Mouse (Mus musculus) midbrain, embryonic 14.5 days (tissue): Measurements from ENCODE around the gene Rbms3. TPM values are rescaled to one million over a fixed set of nuclear protein-coding genes. Genes with fewer than 3 reads are reported as not detected.

Experiments
- ATAC-seq: fragments of 200-750 bp; cut with Nextera tagmentation; 2 replicates; pipeline ENCODE4 v1.8.0; 2017; ENCODE audit warnings: moderate number of reproducible peaks, moderate library complexity; ENCODE audit not compliant: low FRiP score, low TSS enrichment
- DNase-seq: peaks from one replicate; pipeline ENCODE4 v3.0.0-alpha.2; 2015
- H3K27ac ChIP-seq: fragments of 300-500 bp; sonication (generic); replicated peaks from 2 replicates; pipeline ENCODE4 v1.5.1; 2014; ENCODE audit warnings: mild to moderate bottlenecking, low read depth, low read length, moderate library complexity
- H3K27me3 ChIP-seq: fragments of 300-500 bp; sonication (generic); 2 replicates; pipeline ENCODE4 v1.6.1; 2014; ENCODE audit warnings: low read length, control low read depth, mixed read lengths; ENCODE audit not compliant: control insufficient read depth, insufficient read depth
- H3K36me3 ChIP-seq: fragments of 300-500 bp; sonication (generic); 2 replicates; pipeline ENCODE4 v1.6.1; 2014; ENCODE audit warnings: low read length, control low read depth; ENCODE audit not compliant: control insufficient read depth, insufficient read depth
- H3K4me1 ChIP-seq: fragments of 300-500 bp; sonication (generic); 2 replicates; pipeline ENCODE4 v1.6.1; 2014; ENCODE audit warnings: mild to moderate bottlenecking, antibody characterized with exemption, low read length, control low read depth; ENCODE audit not compliant: control insufficient read depth, insufficient read depth
- H3K4me2 ChIP-seq: fragments of 300-500 bp; sonication (generic); 2 replicates; pipeline ENCODE4 v1.6.1; 2014; ENCODE audit warnings: mild to moderate bottlenecking, low read length, moderate library complexity
- H3K4me3 ChIP-seq: fragments of 300-500 bp; sonication (generic); replicated peaks from 2 replicates; pipeline ENCODE4 v1.5.1; 2014; ENCODE audit warnings: low read depth, low read length
- H3K9ac ChIP-seq: fragments of 300-500 bp; sonication (generic); replicated peaks from 2 replicates; pipeline ENCODE4 v1.6.1; 2014; ENCODE audit warnings: mild to moderate bottlenecking, low read length, moderate library complexity
- H3K9me3 ChIP-seq: fragments of 300-500 bp; sonication (generic); 2 replicates; pipeline ENCODE4 v1.6.1; 2016; ENCODE audit warnings: low read length, control low read depth, mixed read lengths; ENCODE audit not compliant: control insufficient read depth
- WGBS: fragments of 180-500 bp; shearing (Covaris S2); extraction: QIAGEN DNeasy Blood & Tissue Kit; methylation state at CpG from one replicate; pipeline ENCODE4 v1.1.7; 2014; 5-methylcytosine and 5-hydroxymethylcytosine counted together
- polyA plus RNA-seq: library from polyadenylated mRNA; unstranded; fragments of >200 nt; fragmentation: Nextera tagmentation; extraction: Ambion mirVana; gene quantifications from 2 replicates; pipeline ENCODE4 v1.2.1, GENCODE M21; 2014

The Rbms3 gene
- polyA plus RNA-seq, 1 experiment from 2014 or later = 58.4 TPM

GRCm38 (mm10) chr9:116903304-116903993 is 726.3 kb downstream of the Rbms3 start:
- no peaks in the 10 kb centered on the region for H3K27me3 ChIP-seq
- H3K9ac ChIP-seq = no peak overlapping the region
- H3K9me3 ChIP-seq = no peaks in the 10 kb centered on the region
- H3K4me1 ChIP-seq = peaks cover 5% of the 10 kb centered on the region; the same call in 1 of the 2 replicates
- ATAC-seq (no peak), DNase-seq (no peak)
- H3K27ac ChIP-seq = no peak overlapping the region
- H3K36me3 ChIP-seq = no peaks in the 10 kb centered on the region
- H3K4me2 ChIP-seq = no peak overlapping the region
- no peak overlapping the region for H3K4me3 ChIP-seq
- WGBS = 66% methylated on average over 11 of the region's 11 CpGs

DNA sequence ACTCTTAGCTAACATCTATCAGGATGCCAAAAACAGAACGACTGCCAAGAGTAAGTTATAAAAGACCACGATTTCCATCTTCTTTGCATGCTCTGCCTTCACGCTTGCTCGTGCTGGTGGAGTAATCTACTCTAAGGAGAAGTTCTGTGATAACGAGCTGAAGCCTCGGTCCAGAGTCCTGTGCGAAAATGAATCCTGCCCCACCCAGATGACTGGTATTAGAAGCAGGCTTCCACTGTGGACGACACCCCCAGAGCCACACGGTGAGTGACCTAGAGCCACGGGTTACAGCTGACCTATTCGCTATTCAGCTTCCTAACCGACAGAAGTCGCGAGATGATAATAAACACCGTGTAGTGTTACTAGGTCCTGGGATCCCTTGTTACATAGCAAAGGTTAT is 730.3 kb downstream of the Rbms3 start:
- Histone ChIP-seq H3K4me1 (peaks cover 5% of the 10 kb centered on the region; the same call in 1 of the 2 replicates), H3K9me3 (no peaks in the 10 kb centered on the region), H3K9ac (no peak overlapping the region), H3K27me3 (no peaks in the 10 kb centered on the region), H3K36me3 (no peaks in the 10 kb centered on the region), H3K4me3 (no peak overlapping the region), H3K4me2 (no peak overlapping the region), H3K27ac (no peak overlapping the region)
- ATAC-seq (no peak), DNase-seq (no peak)
- WGBS = 87% methylated on average over 15 of the region's 15 CpGs

DNA sequence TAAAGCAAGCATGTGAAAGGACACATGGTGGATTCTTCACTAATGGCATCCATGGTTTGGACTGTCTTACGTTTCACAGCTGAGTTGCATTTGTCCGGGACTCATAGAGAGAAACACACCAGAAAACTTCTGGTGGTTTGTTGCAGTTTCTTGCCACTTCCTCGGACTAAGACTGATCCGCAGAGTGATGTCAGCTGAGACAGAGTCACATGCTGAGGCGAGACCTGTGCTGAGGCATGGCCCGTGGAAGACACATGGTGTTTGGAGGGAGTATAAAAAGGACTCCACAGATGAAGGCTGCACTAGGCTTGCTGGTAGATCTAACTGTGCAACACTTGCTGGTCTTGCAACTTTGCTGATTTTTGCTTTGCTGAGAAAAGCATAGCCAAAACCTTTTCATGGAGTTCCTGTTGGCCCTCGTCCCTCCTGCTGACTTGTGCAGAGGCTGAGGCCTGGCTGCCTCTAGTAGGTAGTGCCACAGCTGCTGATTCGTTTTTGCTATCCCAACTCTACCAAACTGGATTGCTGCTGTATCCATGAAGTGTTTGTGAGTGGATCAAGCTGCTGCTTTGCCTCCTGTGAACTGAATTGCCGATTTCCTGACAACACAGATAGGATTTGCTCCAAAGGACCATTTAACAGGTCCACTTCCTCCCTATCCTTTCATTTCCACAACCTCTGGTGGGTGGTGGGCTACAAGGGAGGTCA is 742.6 kb downstream of the Rbms3 start:
- H3K4me3 ChIP-seq = no peak overlapping the region
- H3K9me3 ChIP-seq = no peaks in the 10 kb centered on the region
- H3K4me1 ChIP-seq = no peaks in the 10 kb centered on the region
- no peak overlapping the region for H3K4me2 ChIP-seq
- no peak for DNase-seq
- H3K9ac ChIP-seq = no peak overlapping the region
- H3K36me3 ChIP-seq = no peaks in the 10 kb centered on the region
- ATAC-seq = no peak
- no peaks in the 10 kb centered on the region for H3K27me3 ChIP-seq
- 87% methylated on average over 9 of the region's 9 CpGs for WGBS
- no peak overlapping the region for H3K27ac ChIP-seq

GRCm38 (mm10) chr9:116885617-116886016 is 744.1 kb downstream of the Rbms3 start:
- Histone ChIP-seq H3K9ac (no peak overlapping the region), H3K4me3 (no peak overlapping the region), H3K27ac (no peak overlapping the region), H3K4me2 (no peak overlapping the region), H3K4me1 (no peaks in the 10 kb centered on the region), H3K9me3 (no peaks in the 10 kb centered on the region), H3K27me3 (no peaks in the 10 kb centered on the region), H3K36me3 (no peaks in the 10 kb centered on the region)
- 83% methylated on average over 5 of the region's 5 CpGs for WGBS
- no peak for ATAC-seq
- DNase-seq = no peak

DNA sequence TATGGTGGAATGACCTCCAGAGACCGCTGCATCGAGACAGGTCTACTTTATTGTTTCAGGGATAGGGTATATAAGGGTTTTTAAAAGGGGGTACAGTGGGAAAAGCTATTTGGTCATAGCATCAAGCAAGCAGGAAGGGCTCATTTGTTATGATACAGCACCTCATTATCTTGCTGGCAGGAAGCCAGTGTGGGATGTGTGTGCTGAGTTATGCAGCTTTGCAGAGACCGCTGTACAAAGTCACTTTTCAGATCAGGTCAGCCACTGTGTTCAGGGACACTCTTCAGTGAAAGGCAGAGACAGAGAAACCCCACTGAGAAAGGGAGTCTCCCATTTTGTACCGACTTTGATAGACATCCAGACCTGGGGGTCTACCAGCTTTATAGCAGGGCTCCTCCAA is 749.2 kb downstream of the Rbms3 start:
- Histone ChIP-seq H3K4me3 (no peak overlapping the region), H3K4me1 (no peaks in the 10 kb centered on the region), H3K27me3 (no peaks in the 10 kb centered on the region), H3K27ac (no peak overlapping the region), H3K36me3 (no peaks in the 10 kb centered on the region), H3K9ac (no peak overlapping the region), H3K4me2 (no peak overlapping the region), H3K9me3 (0 out of 2 replicates have a peak, but pooled peaks cover 5% of the 10 kb centered on the region)
- WGBS = 84% methylated on average over 4 of the region's 4 CpGs
- no peak for ATAC-seq
- DNase-seq = peak; percentile 35

DNA sequence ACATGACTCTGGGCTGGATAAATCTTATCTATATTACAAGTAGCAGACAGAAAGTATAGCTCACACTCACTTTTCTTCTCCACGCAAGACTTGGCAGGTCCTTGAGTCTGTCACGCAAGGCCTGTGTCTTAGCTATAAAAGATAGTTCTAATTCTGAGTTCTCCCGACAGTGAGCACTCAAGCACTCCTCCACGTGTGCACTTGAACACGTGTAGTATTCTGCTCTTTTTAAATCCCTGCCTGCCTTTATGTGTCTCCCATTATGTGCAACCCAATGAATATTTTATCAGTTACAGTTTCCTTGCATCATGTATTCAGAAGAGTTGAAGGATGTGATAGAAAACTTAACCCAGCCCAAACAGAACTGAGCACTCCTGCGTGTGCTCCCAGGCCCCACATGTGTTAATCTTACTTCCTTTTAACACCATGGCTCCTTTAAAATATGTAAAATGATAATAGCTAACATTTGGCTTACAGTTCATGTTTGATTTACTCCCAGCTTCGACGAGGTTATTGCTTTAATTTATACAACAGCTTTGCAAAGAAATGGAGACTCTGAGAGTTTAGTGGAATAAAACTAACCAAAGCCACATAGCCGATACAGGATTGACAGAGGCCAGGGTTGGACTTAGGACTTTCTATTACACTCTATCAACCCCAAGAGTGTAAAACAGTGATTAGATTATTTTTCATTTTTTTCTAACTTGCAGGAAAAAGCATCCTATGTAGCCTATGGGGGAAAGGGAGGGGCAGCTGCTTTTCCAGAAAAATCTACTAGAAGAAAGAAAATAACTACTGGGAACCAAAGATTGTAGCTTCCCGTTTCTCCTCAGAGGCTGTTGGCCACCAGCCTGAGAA is 749.9 kb downstream of the Rbms3 start:
- Histone ChIP-seq H3K9me3 (0 out of 2 replicates have a peak, but pooled peaks cover 5% of the 10 kb centered on the region), H3K36me3 (no peaks in the 10 kb centered on the region), H3K27ac (no peak overlapping the region), H3K4me1 (no peaks in the 10 kb centered on the region), H3K9ac (no peak overlapping the region), H3K4me3 (no peak overlapping the region), H3K4me2 (no peak overlapping the region), H3K27me3 (no peaks in the 10 kb centered on the region)
- no peak for ATAC-seq
- DNase-seq = no peak
- 91% methylated on average over 10 of the region's 10 CpGs for WGBS

GRCm38 (mm10) chr9:116876786-116877185 is 752.9 kb downstream of the Rbms3 start:
- WGBS = 76% methylated on average over 3 of the region's 3 CpGs
- ATAC-seq = no peak

GRCm38 (mm10) chr9:116873976-116874320 is 755.8 kb downstream of the Rbms3 start:
- ATAC-seq (no peak), DNase-seq (no peak)
- no peak overlapping the region for H3K4me2 ChIP-seq
- H3K27ac ChIP-seq = no peak overlapping the region
- no peaks in the 10 kb centered on the region for H3K27me3 ChIP-seq
- no peak overlapping the region for H3K4me3 ChIP-seq
- 0 out of 2 replicates have a peak, but pooled peaks cover 1% of the 10 kb centered on the region for H3K9me3 ChIP-seq
- H3K9ac ChIP-seq = no peak overlapping the region
- H3K36me3 ChIP-seq = no peaks in the 10 kb centered on the region
- WGBS = 75% methylated on average over 2 of the region's 2 CpGs
- H3K4me1 ChIP-seq = no peaks in the 10 kb centered on the region

More at GRCm38 (mm10) chr9:116876786-116877185, 752.9 kb downstream of the Rbms3 start:
- no peaks in the 10 kb centered on the region for H3K4me1 ChIP-seq
- no peaks in the 10 kb centered on the region for H3K36me3 ChIP-seq
- H3K27ac ChIP-seq = no peak overlapping the region
- DNase-seq = peak; percentile 21
- H3K4me2 ChIP-seq = no peak overlapping the region
- 0 out of 2 replicates have a peak, but pooled peaks cover 5% of the 10 kb centered on the region for H3K9me3 ChIP-seq
- no peaks in the 10 kb centered on the region for H3K27me3 ChIP-seq
- no peak overlapping the region for H3K9ac ChIP-seq
- H3K4me3 ChIP-seq = no peak overlapping the region
